Mouse (Mus musculus) gastrocnemius, adult 2 months (tissue): Measurements from ENCODE around the gene Stxbp6. TPM values are rescaled to one million over a fixed set of nuclear protein-coding genes. Genes with fewer than 3 reads are reported as not detected.

ENCODE experiments used
- DNase-seq: peaks from one replicate; pipeline ENCODE4 v3.0.0; 2022
- H3K27ac ChIP-seq: fragments of 200-600 bp; 2 replicates; pipeline ENCODE4 v1.8.1; 2022; ENCODE audit warnings: mild to moderate bottlenecking
- H3K4me3 ChIP-seq: fragments of 200-600 bp; 2 replicates; pipeline ENCODE4 v1.8.1; 2022; ENCODE audit warnings: mild to moderate bottlenecking, moderate library complexity
- CTCF ChIP-seq: fragments of 200-600 bp; IDR thresholded peaks from 2 replicates; pipeline ENCODE4 v1.8.1; 2022; ENCODE audit warnings: antibody characterized with exemption, mild to moderate bottlenecking, moderate library complexity
- intact Hi-C: fragments of 180-260 bp; cut with DNase I; formaldehyde crosslinking; loops from one replicate; pipeline ENCODE4 v1.15.1; 2025
- total RNA-seq, 2 experiments: library from RNA; stranded (reverse); gene quantifications; 2 replicates each; pipeline ENCODE4 v1.2.3; 2021

Stxbp6 gene
- total RNA-seq, 2 experiments from 2014 or later = 3.3 to 5.7 TPM

DNA sequence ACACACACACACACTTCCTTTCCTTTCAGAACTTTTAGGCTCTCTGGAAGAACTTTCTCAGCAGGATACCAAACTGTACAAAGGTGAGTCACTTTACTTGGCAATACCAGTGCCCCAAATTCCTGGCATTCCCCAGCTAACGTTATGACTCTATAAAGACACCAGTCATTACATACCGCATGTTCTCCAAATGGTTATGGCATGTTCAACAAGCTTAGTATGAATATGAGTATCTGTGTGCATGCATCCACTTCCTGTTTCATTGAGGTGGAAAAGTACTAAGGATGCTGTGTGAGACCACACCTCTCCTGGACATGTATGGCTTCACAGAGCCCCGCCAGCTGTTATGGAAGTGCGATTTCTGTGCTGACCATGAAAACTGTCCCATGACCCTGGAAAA lies 27.3 kb downstream of the Stxbp6 start:
- no peak for TF ChIP-seq CTCF
- no peak for DNase-seq
- intact Hi-C loops = no loop called here
- H3K4me3 ChIP-seq = no peak overlapping the region
- peak overlapping the region; percentile 68 for H3K27ac ChIP-seq

DNA sequence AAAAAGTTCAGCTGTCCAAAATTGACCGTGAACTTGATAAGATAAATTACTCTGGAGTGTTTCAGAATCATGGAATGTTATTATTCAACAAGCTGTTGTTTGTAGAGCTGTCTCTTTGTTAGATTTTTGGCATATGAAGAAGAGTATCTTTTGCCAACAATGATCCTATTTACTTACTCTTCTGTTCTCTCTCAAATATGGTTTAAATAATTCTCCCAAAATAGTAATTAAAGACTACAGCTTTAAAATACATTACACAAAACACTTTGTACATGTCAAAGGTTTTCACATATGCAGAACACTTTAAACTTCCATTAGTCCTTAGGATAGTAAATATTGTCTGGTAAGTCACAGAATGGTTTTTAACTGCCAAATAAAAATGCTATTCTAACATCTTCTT lies 29.9 kb downstream of the Stxbp6 start:
- intact Hi-C loops = no loop called here
- Histone ChIP-seq H3K27ac (peak overlapping the region; percentile 35), H3K4me3 (no peak overlapping the region)
- no peak for TF ChIP-seq CTCF
- no peak for DNase-seq

DNA sequence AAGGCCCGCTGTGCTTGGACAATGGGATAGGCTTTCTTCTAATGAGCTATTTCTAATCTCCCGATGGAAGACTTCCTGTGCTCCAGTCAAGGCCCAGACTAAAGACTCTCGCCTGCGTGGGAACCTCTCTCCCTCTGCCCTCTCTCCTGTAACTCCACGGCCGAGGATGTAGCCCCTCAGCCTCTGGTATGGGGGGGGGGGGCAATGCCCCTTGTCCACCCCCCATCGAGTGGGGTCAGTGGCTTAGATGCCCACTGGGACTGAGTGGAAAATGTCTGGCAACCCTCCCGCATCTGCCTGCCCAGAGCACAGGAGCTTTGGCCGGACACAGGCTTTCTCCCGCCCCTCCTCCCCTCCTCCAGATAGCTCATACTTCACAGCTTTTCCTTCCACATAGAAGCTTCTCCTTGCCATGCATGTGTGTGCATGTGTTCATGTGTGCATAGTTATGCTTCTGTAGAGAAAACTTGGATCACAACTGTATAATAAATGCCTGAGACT lies 31.9 kb downstream of the Stxbp6 start:
- Histone ChIP-seq H3K27ac (peak overlapping the region; percentile 65), H3K4me3 (no peak overlapping the region; the same call in 1 of the 2 replicates)
- intact Hi-C loops = no loop called here
- DNase-seq = peak; percentile 36
- no peak for TF ChIP-seq CTCF

DNA sequence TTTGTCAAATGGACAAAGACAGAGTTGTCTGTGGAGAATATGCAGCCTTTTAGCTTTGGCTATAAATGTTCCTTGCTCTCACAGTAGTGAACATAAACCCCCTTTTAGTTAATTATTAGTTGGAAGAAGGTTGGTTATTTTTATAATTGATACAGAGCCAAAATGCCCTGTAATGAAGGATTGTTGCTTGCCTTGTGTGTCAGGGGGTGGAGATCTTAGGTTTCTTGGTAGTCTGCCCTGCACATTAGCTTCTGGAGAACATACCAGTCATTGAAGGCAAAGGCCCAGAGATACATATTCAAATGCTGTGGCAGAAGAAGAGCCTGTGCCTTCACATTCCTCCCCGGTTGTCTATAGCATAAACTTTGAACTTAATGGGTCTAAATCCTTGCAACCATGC lies 37.0 kb downstream of the Stxbp6 start:
- no peak overlapping the region for H3K4me3 ChIP-seq
- TF ChIP-seq CTCF = no peak
- DNase-seq = no peak
- intact Hi-C loops = no loop called here
- H3K27ac ChIP-seq = no peak overlapping the region

DNA sequence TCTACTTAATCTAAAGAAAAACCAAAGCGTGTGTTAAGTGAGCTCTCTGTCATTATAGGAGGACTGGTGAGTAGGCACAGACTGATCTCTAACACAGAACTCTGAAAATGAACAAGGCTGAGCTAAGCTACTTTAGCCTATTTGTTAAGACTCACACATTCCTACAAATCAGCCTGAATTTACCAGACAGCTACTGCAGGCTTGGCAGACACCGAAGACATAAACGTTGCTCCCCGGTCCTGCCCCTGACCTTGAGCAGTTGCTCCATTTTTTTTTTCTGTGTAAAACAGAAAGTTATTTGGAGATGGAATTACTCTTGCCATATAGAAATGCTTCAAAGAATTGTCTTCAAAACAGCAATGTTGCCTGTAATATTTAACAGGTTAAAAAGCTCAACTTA lies 37.4 kb downstream of the Stxbp6 start:
- no peak for DNase-seq
- no peak overlapping the region for H3K27ac ChIP-seq
- intact Hi-C loops = no loop called here
- no peak overlapping the region for H3K4me3 ChIP-seq
- TF ChIP-seq CTCF = no peak

DNA sequence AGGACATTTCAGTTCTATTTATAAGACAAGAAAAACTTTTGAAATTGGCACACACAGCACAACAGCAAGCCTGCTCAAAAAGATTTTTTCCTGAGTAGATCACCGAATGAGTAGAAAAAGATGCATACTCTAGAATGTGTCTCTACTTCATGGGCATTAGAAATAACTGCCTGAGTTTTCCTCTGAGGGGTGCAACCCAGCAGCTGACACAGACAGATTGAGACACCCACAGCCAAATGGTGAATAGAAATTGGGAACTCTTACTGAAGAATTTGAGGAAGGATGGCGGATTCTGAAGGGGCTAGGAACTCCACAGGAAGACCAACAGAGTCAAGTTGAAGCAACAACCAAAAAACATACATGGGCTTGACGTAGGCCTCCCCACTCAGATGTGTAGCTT lies 43.8 kb downstream of the Stxbp6 start:
- intact Hi-C loops = no loop called here
- H3K27ac ChIP-seq = peak overlapping the region; percentile 57; the same call in 1 of the 2 replicates
- no peak for DNase-seq
- H3K4me3 ChIP-seq = no peak overlapping the region
- TF ChIP-seq CTCF = no peak

DNA sequence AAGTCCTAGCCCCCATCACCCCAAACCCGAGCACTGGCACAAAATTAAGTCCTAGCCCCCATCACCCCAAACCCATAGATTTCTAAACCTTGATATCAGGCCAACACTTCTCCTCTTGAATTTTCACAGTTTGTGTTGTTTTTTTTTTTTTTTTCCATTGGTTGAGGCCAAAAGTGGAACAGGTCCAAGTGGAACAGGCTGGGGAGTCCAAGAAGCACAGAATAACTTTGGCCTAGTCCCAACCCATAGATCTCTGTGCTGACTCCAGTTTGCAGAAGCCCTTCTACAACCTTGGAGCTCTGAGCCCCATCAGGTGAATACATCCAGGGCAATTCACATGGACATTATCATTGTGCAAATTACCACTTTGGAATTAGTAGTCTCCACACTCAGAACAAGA lies 48.2 kb downstream of the Stxbp6 start:
- no peak for TF ChIP-seq CTCF
- Histone ChIP-seq H3K27ac (no peak overlapping the region), H3K4me3 (no peak overlapping the region)
- intact Hi-C loops = loop anchor here (5.0 kb wide), 1 partner anchor 41 kb away; no protein-coding TSS in a partner anchor
- no peak for DNase-seq

DNA sequence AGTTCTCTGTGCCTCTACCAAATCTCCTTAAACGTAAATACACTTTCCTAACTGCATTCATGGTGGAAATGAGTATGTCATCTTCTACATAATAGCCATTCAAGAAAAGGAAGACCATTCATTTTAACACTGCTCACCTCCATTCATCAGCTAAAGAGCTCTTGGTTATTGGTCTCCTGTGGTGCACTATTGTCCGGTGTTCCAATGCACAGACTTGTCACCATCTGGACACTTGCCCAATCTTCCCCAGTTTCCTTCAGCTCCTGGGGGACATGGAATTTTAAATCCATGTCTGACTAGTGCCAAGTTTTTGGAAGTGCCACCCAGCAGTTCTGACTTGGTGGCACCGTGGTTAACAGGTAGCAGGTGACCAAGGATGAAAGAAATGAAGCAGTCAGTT lies 54.5 kb downstream of the Stxbp6 start:
- Histone ChIP-seq H3K27ac (no peak overlapping the region), H3K4me3 (no peak overlapping the region)
- TF ChIP-seq CTCF = no peak
- intact Hi-C loops = no loop called here
- DNase-seq = no peak

DNA sequence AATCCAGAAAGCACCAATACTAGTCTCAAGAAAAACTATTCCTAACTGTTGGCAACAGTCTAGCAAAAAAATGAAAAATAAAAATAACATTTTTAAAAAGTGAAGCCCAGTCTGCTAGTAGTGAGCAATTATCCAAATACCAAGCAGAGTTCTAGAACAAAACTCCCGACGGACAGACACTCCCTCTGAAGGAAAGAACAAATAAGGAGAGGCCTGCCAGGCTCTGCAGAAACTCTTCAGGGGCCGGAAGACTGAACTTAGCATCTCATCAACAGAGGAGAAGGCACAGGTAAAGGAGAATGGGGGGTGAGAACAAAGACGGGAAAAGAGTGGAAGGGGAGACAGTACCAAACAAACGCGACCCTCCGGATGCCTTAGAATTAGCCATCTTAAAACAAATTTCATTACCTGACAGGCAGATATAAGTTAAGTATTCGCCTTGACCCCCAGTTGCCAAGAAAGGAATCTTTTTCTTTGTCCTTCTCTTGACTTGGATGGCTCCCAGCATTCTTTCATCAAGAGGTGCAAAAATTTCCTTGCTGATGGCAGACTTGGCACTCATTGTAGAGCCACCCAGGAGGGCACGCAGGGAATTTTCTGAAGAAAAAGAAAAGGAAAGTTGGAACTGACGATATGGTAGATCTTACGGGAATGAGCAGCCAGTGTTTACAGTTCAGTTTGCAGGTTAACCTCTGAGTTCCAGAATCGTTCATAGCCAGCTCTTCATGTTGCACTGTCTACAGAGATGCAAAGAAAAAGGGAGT lies 55.3 kb downstream of the Stxbp6 start:
- Histone ChIP-seq H3K4me3 (peak overlapping the region; percentile 27), H3K27ac (peak overlapping the region; percentile 65)
- peak; percentile 40 for DNase-seq
- intact Hi-C loops = no loop called here
- no peak for TF ChIP-seq CTCF

DNA sequence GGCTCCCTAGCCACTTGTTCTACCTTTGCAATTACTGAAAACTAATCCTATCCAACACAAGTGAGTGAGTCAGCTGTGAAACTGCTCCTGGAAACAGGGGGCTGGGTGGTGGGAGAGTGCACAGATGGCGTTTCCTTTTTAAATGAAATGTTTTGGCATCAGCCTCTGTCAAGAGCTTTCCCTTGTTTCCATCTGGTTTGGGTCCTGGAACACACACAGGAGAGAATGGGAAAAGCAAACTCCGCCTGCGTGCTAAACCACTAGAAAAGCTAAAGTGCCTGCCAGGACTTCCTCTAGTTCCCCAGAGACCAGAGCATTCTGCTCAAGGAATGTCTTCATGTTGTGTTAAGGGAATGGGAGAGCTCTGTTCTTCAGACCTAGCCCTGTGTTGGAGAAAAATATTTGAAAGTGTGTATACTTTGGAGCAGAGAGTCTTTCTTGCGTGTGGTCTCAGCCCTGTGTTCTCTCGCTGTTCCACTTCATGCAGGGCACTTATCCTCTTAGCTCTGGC lies 61.2 kb downstream of the Stxbp6 start:
- intact Hi-C loops = loop anchor here (5.0 kb wide), 1 partner anchor 59 kb away; the partner anchor contains the start of gene Stxbp6
- DNase-seq = peak; percentile 71
- no peak for TF ChIP-seq CTCF
- Histone ChIP-seq H3K4me3 (peak overlapping the region; percentile 25), H3K27ac (peak overlapping the region; percentile 61)

DNA sequence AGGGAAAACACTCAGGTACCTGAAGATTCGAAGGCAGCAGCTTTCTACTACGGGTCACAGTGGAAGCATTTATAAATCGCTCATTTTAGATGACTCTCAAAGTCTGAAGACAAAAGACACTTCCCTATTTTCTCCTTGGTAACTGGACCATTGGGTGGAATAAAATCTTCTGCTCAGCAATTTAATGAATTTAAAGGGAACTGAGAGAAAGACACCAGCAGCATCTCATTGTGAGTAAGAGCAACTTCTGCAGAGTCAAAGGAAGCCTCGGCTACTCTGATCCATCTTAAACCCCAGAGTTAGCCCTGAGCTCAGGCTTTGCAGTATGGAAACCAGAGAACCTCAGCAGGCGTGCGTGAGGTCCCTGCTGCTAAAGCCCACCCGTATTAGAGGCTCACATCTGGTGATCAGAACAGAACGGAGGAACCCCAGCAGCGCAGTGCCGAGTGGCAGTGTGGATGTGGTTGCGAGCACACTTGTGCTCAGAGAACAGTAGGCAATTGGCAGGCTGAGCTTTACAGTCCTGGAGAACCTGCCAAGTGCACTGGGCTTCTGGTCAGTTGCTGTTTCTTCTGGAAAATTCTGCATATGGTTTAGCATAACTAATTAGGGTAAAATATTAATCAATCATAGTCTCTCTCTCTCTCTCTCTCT lies 62.9 kb downstream of the Stxbp6 start:
- Histone ChIP-seq H3K27ac (peak overlapping the region; percentile 53), H3K4me3 (no peak overlapping the region)
- DNase-seq = peak; percentile 30
- intact Hi-C loops = loop anchor here (5.0 kb wide), 1 partner anchor 61 kb away; the partner anchor contains the start of gene Stxbp6
- no peak for TF ChIP-seq CTCF

DNA sequence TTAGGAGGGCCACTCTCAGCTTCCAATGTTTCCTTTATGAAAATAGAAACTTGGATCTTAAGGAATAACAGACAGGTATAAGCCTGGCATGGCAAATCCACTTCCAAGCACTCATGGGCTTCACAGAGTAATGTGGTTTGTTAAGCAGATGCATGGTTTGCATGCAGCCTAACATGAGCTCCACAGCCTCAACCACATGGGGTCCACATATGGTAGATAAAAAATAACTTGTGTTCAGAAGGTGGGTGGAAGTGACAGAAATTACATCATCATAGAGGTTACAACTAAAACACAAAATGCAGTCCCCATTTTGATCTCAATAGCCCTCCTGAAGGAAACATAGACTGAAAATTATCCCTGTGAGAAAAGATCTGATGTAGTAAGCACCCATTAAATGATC lies 63.5 kb downstream of the Stxbp6 start:
- DNase-seq = no peak
- Histone ChIP-seq H3K4me3 (no peak overlapping the region), H3K27ac (peak overlapping the region; percentile 53; the same call in 1 of the 2 replicates)
- intact Hi-C loops = loop anchor here (5.0 kb wide), 1 partner anchor 61 kb away; the partner anchor contains the start of gene Stxbp6
- TF ChIP-seq CTCF = no peak
